Mouse (Mus musculus) right cerebral cortex, postnatal 36 days (tissue): ENCODE measurements at regions not wholly inside any gene's neighbourhood (a gene's known extent, or its start where the extent isn't known, plus 50 kb on each side); places are given as distances from the start of the nearest gene placed in this dataset.
A peak's percentile ranks its signal among the peaks of the same experiment; 100 is the strongest.

ENCODE experiments used
- DNase-seq, 2 experiments: peaks; one replicate each; pipeline ENCODE4 v3.0.0; 2022; ENCODE audit warnings: low spot score in 2 of 2, mixed read lengths in 1 of 2

DNA sequence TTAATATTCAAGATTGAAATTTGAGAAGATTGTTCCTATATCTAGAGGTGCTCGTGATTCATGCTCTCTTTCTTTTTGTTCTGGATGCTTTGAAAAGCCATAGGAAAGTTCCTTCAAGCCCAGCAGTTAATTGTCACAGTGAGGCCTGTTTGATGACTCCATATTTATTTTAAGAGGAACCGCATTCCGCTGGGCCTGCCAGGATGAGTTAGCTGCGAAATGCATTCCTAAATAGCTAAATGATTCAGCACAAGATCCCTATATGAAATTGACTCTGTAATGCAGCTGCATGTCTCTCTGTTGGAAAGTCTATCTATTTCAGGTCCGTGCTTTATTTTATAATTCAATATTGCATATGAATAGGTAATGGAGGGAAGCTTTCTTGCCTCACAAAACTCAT lies 511.9 kb upstream of the Adgra3 start:
- peak; percentile 9 to 20 for DNase-seq

- DNase-seq = no peak
Measured at GRCm38 (mm10) chr5:50551125-50551524, 492.3 kb upstream of the Adgra3 start.

- no peak for DNase-seq
Measured at GRCm38 (mm10) chr5:50512539-50512938, 453.7 kb upstream of the Adgra3 start.

DNA sequence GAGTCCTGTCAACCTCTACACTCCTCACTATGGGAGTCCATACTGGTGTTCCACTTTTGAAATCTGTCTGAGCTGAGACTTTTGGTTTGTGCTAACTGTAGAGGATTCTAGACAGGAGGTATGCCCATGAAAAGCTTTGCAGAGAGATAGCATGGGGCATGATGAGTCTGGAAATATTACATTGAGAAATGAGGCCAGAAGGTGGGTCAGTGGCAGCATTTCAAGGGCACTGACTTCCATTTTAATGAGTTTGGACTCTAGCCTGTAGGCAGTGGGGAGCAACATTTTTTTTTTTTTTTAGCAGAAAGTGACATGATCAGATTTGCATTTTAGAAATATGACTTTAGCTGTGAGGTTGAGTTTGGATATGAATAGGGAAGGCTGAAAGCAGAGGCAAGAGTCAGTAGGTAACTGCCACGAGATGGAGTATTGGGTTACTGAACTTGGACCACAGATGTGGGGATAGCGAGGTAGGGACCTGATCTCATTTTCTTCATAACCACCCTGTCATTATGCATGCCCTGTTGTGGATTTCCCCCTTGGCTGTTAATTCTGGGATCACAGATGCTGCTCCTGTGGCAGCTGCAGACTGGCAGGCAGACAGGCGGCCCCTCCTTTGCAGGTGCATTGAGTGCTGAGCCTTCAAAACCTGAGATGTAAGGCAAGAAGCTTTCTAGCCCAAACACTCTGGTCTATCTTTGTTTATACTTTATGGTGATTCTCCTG lies 451.1 kb upstream of the Adgra3 start:
- no peak for DNase-seq

- no peak for DNase-seq
Measured at GRCm38 (mm10) chr5:50490223-50490622, 431.4 kb upstream of the Adgra3 start.

DNA sequence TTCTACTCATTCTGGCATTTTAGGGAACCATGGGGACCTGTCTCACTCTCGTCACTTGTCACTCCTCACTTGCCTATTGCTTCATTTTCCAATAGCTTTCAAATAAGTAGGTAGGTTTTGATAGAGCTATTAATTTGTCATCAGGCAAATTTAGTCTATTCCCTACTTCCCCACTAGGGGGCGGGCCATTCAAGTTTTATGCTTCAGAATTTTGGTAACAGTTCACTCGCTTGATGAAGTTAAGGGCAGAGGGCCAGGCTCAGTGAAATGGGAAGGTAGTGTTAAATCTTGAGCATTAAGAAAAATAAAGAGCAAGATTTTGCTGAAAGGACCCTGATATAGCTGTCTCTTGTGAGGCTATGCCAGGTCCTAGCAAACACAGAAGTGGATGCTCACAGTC lies 418.2 kb upstream of the Adgra3 start:
- peak; percentile 13 to 24 for DNase-seq

DNA sequence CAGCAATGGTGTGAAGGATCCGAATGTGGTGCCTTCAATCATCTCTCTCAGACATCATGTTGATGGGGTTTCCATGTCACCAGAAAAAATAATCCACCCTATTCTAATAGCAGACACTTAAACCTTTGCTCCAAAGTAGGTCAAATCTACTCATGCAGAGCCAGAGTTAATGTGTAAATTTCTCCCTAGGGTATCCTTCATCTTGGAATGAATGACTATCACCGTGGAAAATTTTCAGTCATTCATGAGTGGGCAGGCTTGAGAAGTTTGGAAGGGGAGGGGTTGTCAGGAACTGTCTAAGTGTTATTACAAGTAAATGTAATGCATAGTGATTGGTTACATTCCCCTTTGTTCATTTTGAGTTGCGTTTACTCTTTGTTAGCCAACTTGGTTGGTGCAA lies 402.7 kb upstream of the Adgra3 start:
- DNase-seq = no peak

GRCm38 (mm10) chr5:50457621-50458020 lies 398.8 kb upstream of the Adgra3 start:
- peak; percentile 24 to 34 for DNase-seq

DNA sequence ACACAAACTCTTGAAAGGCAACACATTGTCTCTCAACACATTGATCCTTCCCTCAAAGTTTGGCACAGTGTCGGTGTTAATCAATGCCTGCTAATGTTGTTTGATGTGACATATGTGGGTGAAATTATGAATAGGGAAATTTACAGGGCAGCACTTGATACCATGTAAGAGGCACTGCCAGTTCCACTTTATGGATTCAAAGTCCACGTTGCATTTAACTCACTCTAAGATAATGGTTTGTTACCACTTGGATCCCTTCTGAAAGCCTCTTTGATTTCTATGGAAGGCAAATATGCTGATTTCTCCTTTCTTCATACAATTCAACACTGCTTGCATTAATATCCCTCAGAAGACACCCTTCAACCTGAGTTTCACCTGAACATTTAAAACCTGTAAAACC lies 395.6 kb upstream of the Adgra3 start:
- DNase-seq = no peak

- no peak for DNase-seq
Measured at GRCm38 (mm10) chr5:50406923-50407322, 348.1 kb upstream of the Adgra3 start.

DNA sequence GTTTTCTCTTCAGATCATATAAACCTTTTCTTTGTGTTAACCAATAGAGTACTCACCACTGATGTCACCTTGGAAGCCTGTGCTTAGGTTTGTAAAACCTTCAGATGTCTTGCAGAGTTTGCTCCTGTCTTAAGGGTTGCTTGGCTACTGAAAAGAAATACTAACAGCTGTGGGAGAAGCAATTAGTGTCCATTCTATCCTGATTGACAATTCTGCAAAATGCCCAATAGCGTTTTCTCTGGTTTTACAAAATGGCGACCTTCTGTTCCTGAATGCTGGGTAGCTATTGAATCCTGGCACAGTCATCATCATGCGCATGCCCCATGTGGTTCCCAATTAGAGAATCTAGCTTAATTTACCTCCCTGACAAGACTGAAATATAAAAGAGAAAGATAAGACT lies 347.7 kb upstream of the Adgra3 start:
- no peak for DNase-seq
